Mouse (Mus musculus) embryonic facial prominence, embryonic 12.5 days (tissue): Measurements from ENCODE around the gene Pik3c2g. TPM values are rescaled to one million over a fixed set of nuclear protein-coding genes. Genes with fewer than 3 reads are reported as not detected.

Experiments
- ATAC-seq: fragments of 200-750 bp; cut with Nextera tagmentation; 2 replicates; pipeline ENCODE4 v1.8.0; 2017; ENCODE audit not compliant: insufficient number of reproducible peaks, insufficient read depth, low FRiP score, low TSS enrichment
- H3K27ac ChIP-seq: fragments of 300-500 bp; sonication (generic); 2 replicates; pipeline ENCODE4 v1.5.1; 2016; ENCODE audit warnings: mild to moderate bottlenecking
- H3K27me3 ChIP-seq: fragments of 300-500 bp; sonication (generic); 2 replicates; pipeline ENCODE4 v1.6.1; 2016; ENCODE audit warnings: mild to moderate bottlenecking, moderate library complexity
- H3K36me3 ChIP-seq: fragments of 300-500 bp; sonication (generic); 2 replicates; pipeline ENCODE4 v1.6.1; 2016; ENCODE audit warnings: mild to moderate bottlenecking
- H3K4me1 ChIP-seq: fragments of 300-500 bp; sonication (generic); 2 replicates; pipeline ENCODE4 v1.6.1; 2016
- H3K4me2 ChIP-seq: fragments of 300-500 bp; sonication (generic); replicated peaks from 2 replicates; pipeline ENCODE4 v1.6.1; 2016; ENCODE audit warnings: mild to moderate bottlenecking, moderate library complexity
- H3K4me3 ChIP-seq: fragments of 300-500 bp; sonication (generic); 2 replicates; pipeline ENCODE4 v1.5.1; 2016; ENCODE audit warnings: mild to moderate bottlenecking
- H3K9ac ChIP-seq: fragments of 300-500 bp; sonication (generic); 2 replicates; pipeline ENCODE4 v1.6.1; 2016; ENCODE audit warnings: mild to moderate bottlenecking, moderate library complexity
- H3K9me3 ChIP-seq: fragments of 300-500 bp; sonication (generic); 2 replicates; pipeline ENCODE4 v1.6.1; 2016; ENCODE audit warnings: mild to moderate bottlenecking, moderate library complexity
- WGBS: fragments of 180-500 bp; shearing (Covaris S2); methylation state at CpG from one replicate; pipeline ENCODE4 v1.1.7; 2016; 5-methylcytosine and 5-hydroxymethylcytosine counted together
- polyA plus RNA-seq: library from polyadenylated mRNA; unstranded; fragments of >200 nt; fragmentation: Nextera tagmentation; extraction: Ambion mirVana; gene quantifications from 2 replicates; pipeline ENCODE4 v1.2.1, GENCODE M21; 2016

Pik3c2g gene
- 0.65 and 0.71 TPM in 2 replicates for polyA plus RNA-seq

DNA sequence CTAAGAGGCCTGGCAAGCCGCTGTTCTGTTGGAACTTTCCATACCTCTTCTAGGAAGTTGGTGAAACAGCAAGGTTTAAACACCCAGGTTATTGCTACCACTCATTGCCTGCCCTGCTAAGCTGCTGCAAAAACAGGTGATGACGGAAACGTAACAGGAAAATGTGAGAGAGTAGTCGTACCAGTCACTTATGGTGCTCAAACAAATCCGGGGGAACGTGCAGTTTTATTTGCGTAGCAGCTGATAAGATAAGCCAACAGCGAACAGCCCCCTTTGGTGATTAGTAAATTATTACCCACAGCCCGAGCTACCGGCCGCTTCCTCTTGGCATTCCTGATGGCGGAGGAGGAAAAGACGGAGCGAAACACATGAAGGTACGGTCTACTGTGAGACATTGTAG, at the start of gene Pik3c2g:
Pik3c2g (plus strand) TSS at position 330 of the 400 bp plus-strand sequence.
- Histone ChIP-seq H3K27ac (no peak within 1 kb of the TSS), H3K27me3 (no peaks in the 10 kb centered on the region), H3K4me2 (no peak within 1 kb of the TSS), H3K36me3 (no peaks in the 10 kb centered on the region), H3K9ac (no peak within 1 kb of the TSS), H3K4me1 (peaks cover 2% of the 10 kb centered on the region), H3K9me3 (no peaks in the 10 kb centered on the region), H3K4me3 (no peak within 1 kb of the TSS)
- no peak for ATAC-seq
- 69% methylated on average over 15 of the region's 15 CpGs for whole genome bisulfite sequencing

DNA sequence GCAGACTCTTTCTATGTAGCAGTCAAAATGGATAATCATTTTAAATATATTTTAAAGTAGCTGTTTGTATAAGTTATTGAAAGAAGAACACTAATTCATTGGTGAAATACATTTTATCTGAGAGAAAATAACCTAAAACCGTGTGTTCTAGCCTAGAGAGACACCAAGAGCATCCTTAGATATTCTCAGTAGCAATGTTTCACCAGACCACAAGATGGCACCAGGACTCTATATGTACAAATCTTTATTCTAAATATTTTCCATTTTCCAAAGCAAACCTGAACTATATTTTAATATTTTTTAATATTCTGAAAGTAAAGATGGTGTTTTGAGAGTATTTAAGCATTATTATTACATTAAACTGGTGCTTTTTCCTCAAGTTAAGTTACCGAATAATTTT, 48.6 kb upstream of the Pik3c2g start:
- no peaks in the 10 kb centered on the region for H3K27me3 ChIP-seq
- H3K27ac ChIP-seq: no peak overlapping the region
- H3K4me3 ChIP-seq: no peak overlapping the region
- no peak for ATAC-seq
- no peaks in the 10 kb centered on the region for H3K9me3 ChIP-seq
- H3K9ac ChIP-seq: no peak overlapping the region
- no peak overlapping the region for H3K4me2 ChIP-seq
- H3K36me3 ChIP-seq: no peaks in the 10 kb centered on the region
- 53% methylated on average over 2 of the region's 2 CpGs for WGBS
- no peaks in the 10 kb centered on the region for H3K4me1 ChIP-seq

DNA sequence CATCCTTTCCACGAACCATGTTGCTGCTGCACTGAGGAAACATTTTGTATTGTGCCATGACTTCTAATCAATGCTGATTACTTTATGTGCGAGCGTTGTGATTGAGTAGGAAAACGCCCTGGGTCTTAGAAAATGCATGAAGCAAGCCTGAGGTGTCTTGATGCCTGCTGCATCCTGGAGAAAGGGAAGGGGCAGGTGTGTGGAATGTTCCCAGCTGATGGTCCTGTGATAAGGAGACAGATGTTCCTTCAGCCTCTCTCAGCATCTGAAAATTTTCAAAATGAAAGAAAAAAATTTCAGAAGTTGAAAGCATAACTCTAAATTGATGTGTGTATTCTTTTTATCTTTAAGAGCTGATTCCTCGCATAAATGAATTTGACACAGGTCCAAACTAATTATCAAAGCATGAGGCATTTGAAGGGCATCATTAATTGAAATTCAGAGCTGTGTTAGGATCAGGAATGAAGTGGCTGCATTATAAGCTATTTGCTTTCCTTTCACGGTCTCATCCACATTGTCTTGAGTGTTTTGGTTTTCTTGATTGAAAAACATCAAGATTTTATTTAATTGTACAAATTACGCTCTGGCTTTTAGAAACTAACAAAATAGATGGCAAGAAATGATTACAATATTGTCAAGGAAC, 31.4 kb upstream of the Pik3c2g start:
- no peak overlapping the region for H3K27ac ChIP-seq
- no peak overlapping the region for H3K4me3 ChIP-seq
- H3K4me1 ChIP-seq: no peaks in the 10 kb centered on the region
- H3K27me3 ChIP-seq: no peaks in the 10 kb centered on the region
- ATAC-seq: no peak
- no peak overlapping the region for H3K4me2 ChIP-seq
- H3K9me3 ChIP-seq: no peaks in the 10 kb centered on the region
- no peak overlapping the region for H3K9ac ChIP-seq
- 85% methylated on average over 7 of the region's 7 CpGs for WGBS
- no peaks in the 10 kb centered on the region for H3K36me3 ChIP-seq

DNA sequence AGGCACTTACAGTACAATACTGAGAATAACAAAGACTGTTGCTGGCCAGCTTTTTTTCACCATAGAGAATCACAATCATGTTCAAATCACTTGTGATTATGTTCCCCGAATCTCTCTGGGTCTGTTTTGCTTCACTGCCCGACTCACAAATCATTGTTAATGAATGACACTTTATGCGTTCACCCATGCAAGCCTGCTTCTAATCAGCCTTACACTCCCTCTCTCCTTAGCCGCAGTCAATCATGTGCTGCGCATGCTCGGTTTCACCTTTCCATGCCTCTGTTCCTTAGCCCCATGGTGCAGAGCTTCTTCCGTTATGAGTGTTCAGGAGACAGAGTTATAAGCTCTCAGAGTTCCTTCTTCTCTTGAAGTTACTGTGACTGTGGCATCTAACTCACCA, 17.8 kb upstream of the Pik3c2g start:
- no peak overlapping the region for H3K27ac ChIP-seq
- H3K9me3 ChIP-seq: no peaks in the 10 kb centered on the region
- 0 out of 2 replicates have a peak, but pooled peaks cover 6% of the 10 kb centered on the region for H3K4me1 ChIP-seq
- no peak overlapping the region for H3K4me3 ChIP-seq
- no peaks in the 10 kb centered on the region for H3K27me3 ChIP-seq
- H3K9ac ChIP-seq: no peak overlapping the region
- WGBS: 24% methylated on average over 7 of the region's 7 CpGs
- 0 out of 2 replicates have a peak, but pooled peaks have one; percentile 56 for ATAC-seq
- H3K36me3 ChIP-seq: no peaks in the 10 kb centered on the region
- no peak overlapping the region for H3K4me2 ChIP-seq

DNA sequence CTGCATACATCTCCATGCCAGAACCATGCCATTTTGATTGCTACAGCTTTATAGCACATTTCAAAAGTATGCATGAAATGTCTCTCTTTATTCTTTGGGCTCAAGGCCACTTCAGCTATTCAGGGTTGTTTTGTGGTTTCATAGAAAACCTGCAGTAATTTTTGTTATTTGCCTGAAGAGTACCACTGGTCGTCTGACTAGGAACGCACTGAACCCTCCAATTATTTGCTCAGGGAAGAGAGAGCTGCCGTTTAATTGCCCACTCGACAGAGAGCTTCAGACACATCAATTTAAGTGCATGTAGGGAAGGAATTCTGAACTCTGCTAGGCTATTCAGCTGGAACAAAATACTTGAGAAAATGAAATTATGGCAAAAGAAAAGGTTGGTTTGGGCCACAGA, 11.2 kb upstream of the Pik3c2g start:
- Histone ChIP-seq H3K4me3 (no peak overlapping the region), H3K4me2 (no peak overlapping the region), H3K9me3 (no peaks in the 10 kb centered on the region), H3K9ac (no peak overlapping the region), H3K27ac (no peak overlapping the region), H3K27me3 (no peaks in the 10 kb centered on the region), H3K4me1 (no peaks in the 10 kb centered on the region), H3K36me3 (no peaks in the 10 kb centered on the region)
- ATAC-seq: no peak
- 46% methylated on average over 4 of the region's 4 CpGs for WGBS

DNA sequence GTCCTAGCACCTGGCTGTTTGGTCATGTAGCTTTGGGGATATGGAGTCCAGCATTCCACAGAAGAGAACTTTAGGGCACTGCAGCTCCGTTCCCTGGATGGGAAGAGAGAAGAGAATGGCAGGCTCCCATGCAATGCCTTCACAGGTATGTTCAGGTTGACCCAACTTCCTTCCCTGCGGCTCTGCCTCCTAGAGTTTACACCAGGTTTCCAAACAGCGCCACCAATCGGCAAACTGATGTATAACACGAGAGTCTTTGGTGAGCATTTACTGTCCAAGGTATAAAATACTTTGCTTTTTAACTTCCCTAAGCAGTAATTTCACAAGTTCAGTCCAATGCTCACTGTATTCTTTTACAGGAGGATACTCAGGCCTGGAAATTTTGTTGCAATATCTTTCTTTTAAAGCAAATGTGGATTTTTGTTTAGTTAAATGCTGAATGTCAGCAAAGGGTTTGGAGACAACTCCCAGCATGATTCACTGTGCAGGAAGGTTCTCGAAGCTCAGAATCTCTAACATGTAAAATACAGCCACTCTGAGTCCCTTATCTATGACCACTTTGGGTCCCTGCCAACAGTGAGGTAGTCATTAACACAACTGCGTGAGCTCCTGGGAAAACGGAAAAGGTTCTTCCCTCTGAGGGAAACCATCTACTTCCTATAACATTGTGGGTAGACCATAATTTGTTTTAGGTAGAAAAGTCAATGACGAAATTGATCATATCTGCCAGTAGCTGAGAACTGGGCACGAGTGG, 10.6 kb upstream of the Pik3c2g start:
- no peaks in the 10 kb centered on the region for H3K4me1 ChIP-seq
- no peaks in the 10 kb centered on the region for H3K27me3 ChIP-seq

DNA sequence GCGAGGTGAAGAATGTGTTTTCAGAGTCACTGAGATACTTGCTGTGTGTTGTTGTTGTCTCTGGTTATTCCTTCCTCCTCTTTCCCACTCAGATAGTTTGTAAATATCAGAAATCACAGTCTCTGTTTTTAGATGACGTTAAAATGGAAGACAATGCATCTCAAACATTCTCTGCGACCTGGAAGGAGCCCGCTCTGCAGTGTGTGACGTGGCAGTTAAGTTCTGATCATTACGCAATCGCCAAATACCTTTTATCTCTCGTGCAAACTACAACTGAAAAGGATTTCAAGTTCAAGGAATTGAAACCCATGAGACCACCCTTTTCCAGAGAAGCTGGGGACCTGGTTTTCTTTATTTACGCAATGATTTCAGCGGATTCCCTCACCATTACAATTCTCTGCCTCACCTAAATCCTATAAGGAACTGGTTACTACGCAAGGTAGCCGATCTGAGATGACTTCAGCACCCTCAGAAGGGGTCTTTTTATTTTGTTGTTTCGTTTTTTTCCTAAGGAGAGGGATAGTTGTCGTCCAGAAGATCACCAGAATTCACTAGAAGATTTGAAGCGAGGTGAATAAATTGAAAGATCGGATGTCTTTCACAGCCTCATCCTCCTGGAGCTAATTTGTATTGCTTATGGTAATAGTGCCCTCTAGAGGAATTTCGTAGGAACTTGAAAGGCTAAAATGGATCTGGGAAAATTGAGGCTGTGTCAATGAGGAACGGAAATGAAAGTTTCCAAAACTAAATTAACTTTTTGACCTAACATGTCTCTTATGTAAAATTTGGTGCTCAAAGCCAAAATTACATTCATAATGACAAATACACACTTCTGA, 9.8 kb upstream of the Pik3c2g start:
- Histone ChIP-seq H3K27me3 (no peaks in the 10 kb centered on the region), H3K4me3 (no peak overlapping the region), H3K9ac (no peak overlapping the region), H3K9me3 (no peaks in the 10 kb centered on the region), H3K27ac (no peak overlapping the region), H3K4me2 (0 out of 2 replicates have a peak overlapping the region, but pooled peaks have one; percentile 9), H3K4me1 (no peaks in the 10 kb centered on the region), H3K36me3 (no peaks in the 10 kb centered on the region)
- no peak for ATAC-seq
- 55% methylated on average over 18 of the region's 18 CpGs for WGBS

More for the DNA sequence above, 10.6 kb upstream of the Pik3c2g start:
- no peak overlapping the region for H3K4me3 ChIP-seq
- no peak overlapping the region for H3K9ac ChIP-seq
- no peak for ATAC-seq
- 71% methylated on average over 10 of the region's 10 CpGs for WGBS
- no peak overlapping the region for H3K27ac ChIP-seq
- no peaks in the 10 kb centered on the region for H3K9me3 ChIP-seq
- H3K36me3 ChIP-seq: no peaks in the 10 kb centered on the region
- no peak overlapping the region for H3K4me2 ChIP-seq

DNA sequence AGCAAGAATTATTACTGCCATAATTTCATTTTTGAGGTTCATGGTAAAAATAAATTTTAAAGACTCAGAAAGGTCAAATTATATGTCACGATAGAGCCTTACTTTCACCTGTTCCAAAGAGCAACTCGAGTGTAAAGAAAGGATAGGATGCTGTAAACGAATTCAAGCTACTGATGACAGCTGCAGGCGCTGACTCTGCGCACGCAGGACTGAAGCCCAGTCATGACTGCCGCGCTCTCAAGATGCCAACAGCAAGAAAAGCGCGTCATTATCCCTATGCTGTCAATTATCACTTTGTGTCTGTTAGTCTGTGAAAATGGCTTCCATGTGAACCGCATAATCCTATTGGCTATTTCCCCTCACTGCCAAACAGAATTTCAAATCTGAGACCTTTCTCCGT, 457 bp downstream of the Pik3c2g start:
- H3K9me3 ChIP-seq: no peaks in the 10 kb centered on the region
- no peak for ATAC-seq
- no peaks in the 10 kb centered on the region for H3K36me3 ChIP-seq
- H3K4me2 ChIP-seq: no peak overlapping the region
- H3K4me3 ChIP-seq: no peak overlapping the region
- H3K27me3 ChIP-seq: no peaks in the 10 kb centered on the region
- H3K4me1 ChIP-seq: peaks cover 2% of the 10 kb centered on the region
- H3K9ac ChIP-seq: no peak overlapping the region
- 69% methylated on average over 12 of the region's 12 CpGs for WGBS
- no peak overlapping the region for H3K27ac ChIP-seq

DNA sequence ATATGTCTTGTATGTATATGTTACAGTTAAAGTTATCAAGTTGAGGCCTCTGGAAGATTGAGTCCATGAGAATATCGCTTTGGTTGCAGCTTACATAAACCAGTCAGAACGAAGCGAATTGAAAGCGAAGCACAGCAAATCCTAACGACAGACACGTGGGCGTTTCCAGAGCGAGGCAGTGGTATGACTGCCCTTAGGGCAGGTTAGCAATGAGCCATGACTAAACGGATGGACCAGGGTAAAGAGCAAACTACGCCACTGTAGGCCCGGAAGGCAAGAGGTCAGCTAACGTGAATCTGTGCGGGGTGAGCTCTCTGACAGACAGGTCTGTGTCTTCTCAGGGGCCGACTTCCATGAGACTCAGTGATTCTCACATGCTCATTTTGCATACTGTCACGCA, 1.4 kb downstream of the Pik3c2g start:
- Histone ChIP-seq H3K9me3 (no peaks in the 10 kb centered on the region), H3K4me2 (peak overlapping the region; percentile 28; the same call in 1 of the 2 replicates), H3K27ac (no peak overlapping the region), H3K4me3 (no peak overlapping the region), H3K4me1 (peaks cover 2% of the 10 kb centered on the region), H3K27me3 (no peaks in the 10 kb centered on the region), H3K36me3 (no peaks in the 10 kb centered on the region), H3K9ac (no peak overlapping the region)
- WGBS: 19% methylated on average over 15 of the region's 15 CpGs
- no peak for ATAC-seq

DNA sequence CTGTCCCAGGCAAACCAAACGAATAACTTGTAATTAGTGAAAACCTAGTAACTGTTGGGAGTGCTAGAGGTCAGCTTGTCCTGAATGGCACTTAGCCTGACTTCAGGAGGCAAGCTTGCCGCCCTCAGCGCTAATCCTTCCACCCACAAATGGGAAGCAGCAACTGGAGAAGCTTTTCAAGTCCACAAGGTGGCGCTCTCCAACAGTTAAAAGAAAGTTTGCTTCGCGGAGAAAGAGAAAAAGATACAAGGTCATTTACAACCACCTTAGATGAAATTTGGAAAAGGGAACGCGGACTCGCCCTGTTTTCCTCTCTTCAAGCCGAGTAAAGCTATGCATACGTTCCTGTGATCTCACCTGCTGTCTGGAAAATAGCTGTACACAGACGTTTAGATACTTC, 2.3 kb downstream of the Pik3c2g start:
- ATAC-seq: no peak
- peak overlapping the region; percentile 33 for H3K4me2 ChIP-seq

DNA sequence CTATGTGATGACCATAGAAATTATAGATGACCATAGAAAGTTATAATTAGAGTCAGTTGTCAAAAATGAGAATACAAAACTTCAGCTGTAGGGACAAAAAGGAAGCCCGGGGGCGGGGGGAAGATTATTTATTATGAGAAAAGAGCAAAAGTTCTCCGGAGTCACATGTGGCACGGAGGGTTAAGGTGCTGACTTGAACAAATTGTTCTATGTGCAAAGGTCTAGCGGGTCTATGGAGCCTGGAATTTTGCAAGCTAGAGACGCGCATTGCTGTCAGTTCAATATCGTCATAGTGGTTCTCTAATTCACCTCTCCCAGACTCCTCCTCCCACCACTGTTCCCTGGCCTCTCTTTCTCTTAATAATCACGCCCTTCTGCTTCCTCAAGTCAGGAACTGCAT, 2.8 kb downstream of the Pik3c2g start:
- Histone ChIP-seq H3K4me3 (no peak overlapping the region), H3K4me2 (peak overlapping the region; percentile 33; the same call in 1 of the 2 replicates), H3K36me3 (no peaks in the 10 kb centered on the region), H3K9me3 (no peaks in the 10 kb centered on the region), H3K9ac (no peak overlapping the region), H3K4me1 (peaks cover 2% of the 10 kb centered on the region), H3K27ac (no peak overlapping the region), H3K27me3 (no peaks in the 10 kb centered on the region)
- 61% methylated on average over 9 of the region's 9 CpGs for WGBS
- ATAC-seq: no peak

More for the DNA sequence above, 2.3 kb downstream of the Pik3c2g start:
- Histone ChIP-seq H3K4me3 (no peak overlapping the region), H3K9ac (no peak overlapping the region), H3K27ac (no peak overlapping the region), H3K27me3 (no peaks in the 10 kb centered on the region), H3K4me1 (peaks cover 2% of the 10 kb centered on the region), H3K36me3 (no peaks in the 10 kb centered on the region), H3K9me3 (no peaks in the 10 kb centered on the region)
- WGBS: 8% methylated on average over 12 of the region's 12 CpGs
